Mouse (Mus musculus): Measurements from ENCODE around the gene Smim5. TPM values are rescaled to one million over a fixed set of nuclear protein-coding genes. Genes with fewer than 3 reads are reported as not detected.

Smim5 gene
- polyA plus RNA-seq, 1 experiment from 2014 or later: 1.4 TPM

DNA sequence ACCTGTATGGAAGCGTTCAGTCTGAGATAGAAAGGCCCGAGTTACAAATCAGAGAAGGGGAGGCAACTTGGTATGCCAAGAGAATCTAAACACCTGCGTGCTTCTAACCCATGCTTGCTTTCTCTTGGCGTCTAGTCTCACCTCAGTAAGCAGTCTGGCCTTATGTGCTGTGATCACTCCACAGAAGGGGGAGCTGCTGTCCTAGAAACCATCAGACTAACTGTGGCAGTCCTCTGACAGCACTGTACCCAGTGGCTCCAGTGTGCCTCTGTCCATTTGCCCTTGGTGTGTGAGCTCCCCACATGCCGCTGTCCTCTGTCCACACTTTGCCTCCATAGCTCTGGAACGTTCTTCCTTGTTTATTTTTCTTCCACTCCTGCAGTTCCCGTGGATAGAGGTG is 42.2 kb downstream of the Smim5 start:
- H3K9ac ChIP-seq: no peak overlapping the region
- ATAC-seq (replicated peaks): no peak
- H3K4me1 ChIP-seq: no peaks in the 10 kb centered on the region
- no peak overlapping the region for H3K4me2 ChIP-seq
- no peak overlapping the region for H3K27ac ChIP-seq
- no peak overlapping the region for H3K4me3 ChIP-seq
- WGBS: 87% methylated on average over 7 of the region's 7 CpGs
- H3K36me3 ChIP-seq (replicated peaks): peaks cover 20% of the 10 kb centered on the region
- no peaks in the 10 kb centered on the region for H3K27me3 ChIP-seq (replicated peaks)
- no peaks in the 10 kb centered on the region for H3K9me3 ChIP-seq

- Histone ChIP-seq H3K27ac (no peak overlapping the region), H3K36me3 (replicated peaks) (peaks cover 10% of the 10 kb centered on the region), H3K27me3 (replicated peaks) (no peaks in the 10 kb centered on the region), H3K4me1 (no peaks in the 10 kb centered on the region), H3K9me3 (no peaks in the 10 kb centered on the region), H3K9ac (no peak overlapping the region), H3K4me3 (no peak overlapping the region), H3K4me2 (no peak overlapping the region)
- 94% methylated on average over 8 of the region's 8 CpGs for WGBS
- no peak for ATAC-seq (replicated peaks)
Measured at GRCm38 (mm10) chr11:115945247-115945646, 45.5 kb downstream of the Smim5 start.

DNA sequence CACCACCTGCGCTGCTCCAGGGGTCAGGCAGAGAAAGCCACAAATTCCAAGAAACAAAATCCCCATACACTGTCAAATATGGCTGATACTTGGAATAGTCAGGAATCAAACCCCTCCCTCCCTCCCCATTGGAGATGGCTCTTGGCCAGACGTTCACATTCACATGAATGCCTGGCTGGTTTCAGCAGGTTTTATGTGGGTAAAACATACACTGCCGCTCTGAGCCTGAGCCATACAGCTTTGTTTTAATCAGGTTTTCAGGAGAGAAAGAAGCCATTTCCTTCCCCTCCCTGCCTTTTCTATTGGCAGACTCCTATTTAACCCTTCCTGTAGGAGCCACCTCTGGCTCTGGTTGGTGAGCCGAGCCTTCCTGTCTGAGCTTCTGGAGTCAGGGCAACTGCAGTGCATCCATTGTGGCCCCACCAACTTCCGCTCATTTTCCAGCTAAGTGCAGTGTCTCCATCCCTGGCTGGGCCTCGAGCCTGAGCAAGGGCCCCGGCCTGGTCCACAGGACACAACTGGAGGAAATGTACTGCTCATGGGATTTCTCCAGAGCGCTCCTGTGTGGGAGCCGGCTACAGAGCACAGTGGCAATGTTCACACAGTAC is 46.6 kb downstream of the Smim5 start:
- WGBS: 90% methylated on average over 9 of the region's 9 CpGs
- peaks cover 10% of the 10 kb centered on the region for H3K36me3 ChIP-seq (replicated peaks)
- H3K9ac ChIP-seq: no peak overlapping the region
- H3K27me3 ChIP-seq (replicated peaks): no peaks in the 10 kb centered on the region
- no peak overlapping the region for H3K4me2 ChIP-seq
- no peaks in the 10 kb centered on the region for H3K4me1 ChIP-seq
- no peak for ATAC-seq (replicated peaks)
- H3K9me3 ChIP-seq: no peaks in the 10 kb centered on the region
- no peak overlapping the region for H3K27ac ChIP-seq
- no peak overlapping the region for H3K4me3 ChIP-seq

DNA sequence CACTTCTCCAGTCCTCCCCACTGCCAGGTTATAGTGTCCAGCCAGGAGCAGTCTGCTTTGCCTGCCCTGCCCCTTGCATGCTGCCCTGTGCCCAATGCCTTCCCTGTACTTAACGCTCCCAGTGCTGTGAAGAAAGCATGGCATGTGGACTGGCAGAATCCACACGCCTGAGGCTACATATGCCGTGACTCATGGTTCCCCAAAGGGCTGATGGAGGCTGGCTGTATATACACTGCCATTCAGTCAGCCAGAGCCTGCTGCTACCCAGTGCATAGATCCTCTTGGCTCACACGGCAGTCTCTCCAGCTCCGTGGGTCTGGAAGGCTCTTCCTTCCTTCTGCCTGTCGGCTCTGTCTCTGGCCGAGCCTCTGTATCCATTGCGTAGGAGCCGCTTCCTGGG is 48.5 kb downstream of the Smim5 start:
- no peak for ATAC-seq (replicated peaks)
- no peak overlapping the region for H3K4me2 ChIP-seq
- peaks cover 27% of the 10 kb centered on the region for H3K36me3 ChIP-seq (replicated peaks)
- WGBS: 93% methylated on average over 9 of the region's 9 CpGs
- no peak overlapping the region for H3K9ac ChIP-seq
- H3K4me1 ChIP-seq: no peaks in the 10 kb centered on the region
- H3K4me3 ChIP-seq: no peak overlapping the region
- H3K9me3 ChIP-seq: no peaks in the 10 kb centered on the region
- no peak overlapping the region for H3K27ac ChIP-seq
- H3K27me3 ChIP-seq (replicated peaks): no peaks in the 10 kb centered on the region

GRCm38 (mm10) chr11:115950719-115951118 is 51.0 kb downstream of the Smim5 start:
- WGBS: 90% methylated on average over 2 of the region's 2 CpGs
- H3K4me3 ChIP-seq: no peak overlapping the region
- H3K4me2 ChIP-seq: no peak overlapping the region
- H3K27me3 ChIP-seq (replicated peaks): no peaks in the 10 kb centered on the region
- H3K36me3 ChIP-seq (replicated peaks): peaks cover 32% of the 10 kb centered on the region
- H3K9me3 ChIP-seq: no peaks in the 10 kb centered on the region
- no peak overlapping the region for H3K9ac ChIP-seq
- H3K27ac ChIP-seq: no peak overlapping the region
- H3K4me1 ChIP-seq: no peaks in the 10 kb centered on the region
- ATAC-seq (replicated peaks): no peak

DNA sequence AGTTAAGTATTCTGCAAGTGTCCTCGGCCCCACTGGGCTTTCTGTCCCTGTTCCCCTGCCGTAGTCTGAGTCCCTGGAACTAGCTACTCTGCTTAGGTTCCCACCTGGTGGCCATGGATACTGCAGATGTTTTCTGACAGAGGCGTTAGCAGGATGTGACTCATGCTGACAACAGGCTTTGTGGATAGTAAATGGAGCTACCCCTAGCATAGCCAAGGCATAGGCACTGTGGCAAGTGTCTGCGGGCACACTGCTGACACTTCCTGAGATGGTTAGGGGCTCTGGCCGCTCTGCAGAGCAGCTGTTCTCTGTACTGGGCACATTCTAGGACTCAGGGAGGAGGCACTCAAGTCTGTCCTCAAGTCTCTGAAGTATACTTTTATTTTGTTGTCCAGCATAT is 54.9 kb downstream of the Smim5 start:
- no peaks in the 10 kb centered on the region for H3K9me3 ChIP-seq
- no peak overlapping the region for H3K4me3 ChIP-seq
- 83% methylated on average over 5 of the region's 5 CpGs for WGBS
- H3K27me3 ChIP-seq (replicated peaks): no peaks in the 10 kb centered on the region
- no peak overlapping the region for H3K9ac ChIP-seq
- H3K27ac ChIP-seq: no peak overlapping the region
- peaks cover 3% of the 10 kb centered on the region; the same call in 1 of the 2 replicates for H3K4me1 ChIP-seq
- H3K36me3 ChIP-seq (replicated peaks): peaks cover 31% of the 10 kb centered on the region
- no peak overlapping the region for H3K4me2 ChIP-seq
- no peak for ATAC-seq (replicated peaks)

DNA sequence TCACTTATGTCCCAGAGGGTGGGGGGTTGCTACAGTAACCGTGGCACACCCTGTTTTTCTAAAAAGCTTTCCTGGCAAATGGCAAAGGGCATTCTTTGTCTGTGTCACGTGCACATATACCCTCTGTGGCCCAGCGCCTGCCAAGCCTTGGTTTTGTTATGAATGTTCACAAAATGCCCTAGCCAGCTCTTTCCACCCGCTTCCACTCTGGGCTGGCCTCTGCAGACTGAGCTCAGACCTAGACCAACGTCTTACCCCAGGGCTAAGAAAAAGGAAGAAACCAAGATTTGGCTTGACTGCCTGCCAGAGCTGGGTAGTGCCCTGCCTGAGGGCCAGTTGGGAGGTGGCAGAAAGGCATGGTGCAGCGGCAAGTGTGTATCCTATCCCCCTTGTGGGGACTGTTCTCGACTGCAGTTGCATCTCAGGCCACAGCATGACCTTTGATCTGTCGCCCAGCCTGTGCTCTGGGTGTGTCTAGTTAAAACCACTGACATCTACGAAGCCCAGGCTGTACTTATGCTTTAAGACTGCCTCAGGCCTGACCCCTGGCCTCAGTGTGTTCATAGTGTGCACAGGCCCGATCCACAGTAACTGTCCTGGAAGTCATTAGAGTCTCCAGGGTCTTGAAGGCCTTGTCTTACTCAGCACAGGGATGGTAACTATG is 55.6 kb downstream of the Smim5 start:
- no peak for ATAC-seq (replicated peaks)
- Histone ChIP-seq H3K27ac (no peak overlapping the region; the same call in 1 of the 2 replicates), H3K27me3 (replicated peaks) (no peaks in the 10 kb centered on the region), H3K36me3 (replicated peaks) (peaks cover 35% of the 10 kb centered on the region), H3K4me1 (peaks cover 3% of the 10 kb centered on the region; the same call in 1 of the 2 replicates), H3K4me3 (no peak overlapping the region), H3K9me3 (no peaks in the 10 kb centered on the region), H3K9ac (no peak overlapping the region), H3K4me2 (no peak overlapping the region)
- 69% methylated on average over 10 of the region's 10 CpGs for WGBS

Other genes starting within 250 kb of the Smim5 start
- 173 and 176 TPM in 2 replicates for gene Grb2, start 191.4 kb upstream of the Smim5 start, polyA plus RNA-seq (2015; fragmentation: Nextera tagmentation; extraction: Ambion mirVana)
- 28.4 and 31.0 TPM in 2 replicates for gene Tmem94, start 134.5 kb upstream of the Smim5 start, polyA plus RNA-seq (2015; fragmentation: Nextera tagmentation; extraction: Ambion mirVana)
- gene Caskin2, start 86.3 kb upstream of the Smim5 start, polyA plus RNA-seq (2015; fragmentation: Nextera tagmentation; extraction: Ambion mirVana): 9.4 and 11.1 TPM in 2 replicates
- gene Tsen54, start 85.2 kb upstream of the Smim5 start, polyA plus RNA-seq (2015; fragmentation: Nextera tagmentation; extraction: Ambion mirVana): 24.8 and 27.9 TPM in 2 replicates
- 0.84 and 1.0 TPM in 2 replicates for gene Llgl2, start 75.9 kb upstream of the Smim5 start, polyA plus RNA-seq (2015; fragmentation: Nextera tagmentation; extraction: Ambion mirVana)
- 0.03 and 0.10 TPM in 2 replicates for gene Myo15b, start 41.6 kb upstream of the Smim5 start, polyA plus RNA-seq (2015; fragmentation: Nextera tagmentation; extraction: Ambion mirVana)
- 1.0 and 1.1 TPM in 2 replicates for gene Smim6, start 12.1 kb downstream of the Smim5 start, polyA plus RNA-seq (2015; fragmentation: Nextera tagmentation; extraction: Ambion mirVana)
- 52.1 and 53.1 TPM in 2 replicates for gene Sap30bp, start 33.3 kb downstream of the Smim5 start, polyA plus RNA-seq (2015; fragmentation: Nextera tagmentation; extraction: Ambion mirVana)
- 22.4 and 25.7 TPM in 2 replicates for gene Recql5, start 33.5 kb downstream of the Smim5 start, polyA plus RNA-seq (2015; fragmentation: Nextera tagmentation; extraction: Ambion mirVana)
- 0.79 and 0.94 TPM in 2 replicates for gene Itgb4, start 74.7 kb downstream of the Smim5 start, polyA plus RNA-seq (2015; fragmentation: Nextera tagmentation; extraction: Ambion mirVana)
- 53.2 and 58.5 TPM in 2 replicates for gene Galk1, start 112.8 kb downstream of the Smim5 start, polyA plus RNA-seq (2015; fragmentation: Nextera tagmentation; extraction: Ambion mirVana)
- gene H3f3b, start 128.0 kb downstream of the Smim5 start, polyA plus RNA-seq (2015; fragmentation: Nextera tagmentation; extraction: Ambion mirVana): 2,073 and 2,119 TPM in 2 replicates
- gene Unk, start 130.4 kb downstream of the Smim5 start, polyA plus RNA-seq (2015; fragmentation: Nextera tagmentation; extraction: Ambion mirVana): 39.7 and 40.7 TPM in 2 replicates
- 0.70 and 1.5 TPM in 2 replicates for gene Unc13d, start 178.0 kb downstream of the Smim5 start, polyA plus RNA-seq (2015; fragmentation: Nextera tagmentation; extraction: Ambion mirVana)
- 165 and 173 TPM in 2 replicates for gene Wbp2, start 187.0 kb downstream of the Smim5 start, polyA plus RNA-seq (2015; fragmentation: Nextera tagmentation; extraction: Ambion mirVana)
- gene Trim47, start 227.2 kb downstream of the Smim5 start, polyA plus RNA-seq (2015; fragmentation: Nextera tagmentation; extraction: Ambion mirVana): 10.5 and 12.2 TPM in 2 replicates
- 2.7 and 3.1 TPM in 2 replicates for gene Trim65, start 231.2 kb downstream of the Smim5 start, polyA plus RNA-seq (2015; fragmentation: Nextera tagmentation; extraction: Ambion mirVana)
- gene Mrpl38, start 238.9 kb downstream of the Smim5 start, polyA plus RNA-seq (2015; fragmentation: Nextera tagmentation; extraction: Ambion mirVana): 81.7 and 85.1 TPM in 2 replicates

Measured in midbrain, embryonic 15.5 days (tissue).